Mouse (Mus musculus) layer of hippocampus, adult 2 months (tissue): ENCODE measurements around the gene F13a1. TPM values are rescaled to one million over a fixed set of nuclear protein-coding genes. Genes with fewer than 3 reads are reported as not detected.

Experiments used
- DNase-seq, 2 experiments: peaks; one replicate each; pipeline ENCODE4 v3.0.0; 2022; ENCODE audit warnings: low spot score in 2 of 2
- H3K27ac ChIP-seq: fragments of 200-600 bp; 2 replicates; pipeline ENCODE4 v1.8.1; 2022
- H3K4me3 ChIP-seq: fragments of 200-600 bp; 2 replicates; pipeline ENCODE4 v1.8.1; 2022; ENCODE audit warnings: mild to moderate bottlenecking
- CTCF ChIP-seq: fragments of 200-600 bp; conservative IDR thresholded peaks from 2 replicates; pipeline ENCODE4 v1.8.1; 2022; ENCODE audit warnings: antibody characterized with exemption, mild to moderate bottlenecking, moderate library complexity
- total RNA-seq, 2 experiments: library from RNA; stranded (reverse); gene quantifications; 2 replicates each; pipeline ENCODE4 v1.2.3; 2021

The F13a1 gene
- total RNA-seq, 2 experiments from 2014 or later, result 1.9 to 2.9 TPM

GRCm38 (mm10) chr13:37010771-37011170, 39.3 kb downstream of the F13a1 start:
- Histone ChIP-seq H3K27ac (no peak overlapping the region), H3K4me3 (no peak overlapping the region)
- DNase-seq, result no peak
- TF ChIP-seq CTCF, result no peak

GRCm38 (mm10) chr13:37006224-37006623, 43.8 kb downstream of the F13a1 start:
- no peak for DNase-seq
- H3K4me3 ChIP-seq, result no peak overlapping the region
- no peak for TF ChIP-seq CTCF
- H3K27ac ChIP-seq, result no peak overlapping the region

- H3K27ac ChIP-seq, result no peak overlapping the region
- DNase-seq, result no peak
- TF ChIP-seq CTCF, result no peak
- no peak overlapping the region for H3K4me3 ChIP-seq
Measured at GRCm38 (mm10) chr13:36999210-36999705, 50.8 kb downstream of the F13a1 start.

GRCm38 (mm10) chr13:36993593-36993992, 56.5 kb downstream of the F13a1 start:
- Histone ChIP-seq H3K27ac (no peak overlapping the region), H3K4me3 (no peak overlapping the region)
- no peak for DNase-seq
- no peak for TF ChIP-seq CTCF

GRCm38 (mm10) chr13:36988392-36988791, 61.7 kb downstream of the F13a1 start:
- H3K27ac ChIP-seq, result no peak overlapping the region
- no peak for DNase-seq
- no peak for TF ChIP-seq CTCF
- H3K4me3 ChIP-seq, result no peak overlapping the region

GRCm38 (mm10) chr13:36973016-36973415, 77.0 kb downstream of the F13a1 start:
- DNase-seq, result no peak
- H3K4me3 ChIP-seq, result no peak overlapping the region
- TF ChIP-seq CTCF, result no peak
- no peak overlapping the region for H3K27ac ChIP-seq

GRCm38 (mm10) chr13:36972226-36972625, 77.8 kb downstream of the F13a1 start:
- no peak overlapping the region for H3K27ac ChIP-seq
- no peak for DNase-seq
- TF ChIP-seq CTCF, result no peak
- H3K4me3 ChIP-seq, result no peak overlapping the region

- DNase-seq, result no peak
- TF ChIP-seq CTCF, result no peak
- Histone ChIP-seq H3K27ac (no peak overlapping the region), H3K4me3 (no peak overlapping the region)
Measured at GRCm38 (mm10) chr13:36962926-36963325, 87.1 kb downstream of the F13a1 start.

- peak; percentile 30 to 64 for DNase-seq
- no peak overlapping the region for H3K4me3 ChIP-seq
Measured at GRCm38 (mm10) chr13:36958996-36959395, 91.0 kb downstream of the F13a1 start.

GRCm38 (mm10) chr13:36954937-36955336, 95.1 kb downstream of the F13a1 start:
- DNase-seq, result no peak
- Histone ChIP-seq H3K4me3 (no peak overlapping the region), H3K27ac (no peak overlapping the region)
- TF ChIP-seq CTCF, result no peak

More at GRCm38 (mm10) chr13:36958996-36959395, 91.0 kb downstream of the F13a1 start:
- peak overlapping the region; percentile 78 for H3K27ac ChIP-seq
- TF ChIP-seq CTCF, result no peak

GRCm38 (mm10) chr13:36953676-36954075, 96.4 kb downstream of the F13a1 start:
- no peak for DNase-seq
- TF ChIP-seq CTCF, result no peak
- no peak overlapping the region for H3K4me3 ChIP-seq
- no peak overlapping the region for H3K27ac ChIP-seq

- TF ChIP-seq CTCF, result no peak
- Histone ChIP-seq H3K4me3 (no peak overlapping the region), H3K27ac (no peak overlapping the region)
- DNase-seq, result no peak
Measured at GRCm38 (mm10) chr13:36941891-36942290, 108.2 kb downstream of the F13a1 start.

GRCm38 (mm10) chr13:36932066-36932465, 118.0 kb downstream of the F13a1 start:
- TF ChIP-seq CTCF, result no peak
- Histone ChIP-seq H3K27ac (no peak overlapping the region), H3K4me3 (no peak overlapping the region)
- DNase-seq, result no peak

- H3K4me3 ChIP-seq, result no peak overlapping the region
- no peak for DNase-seq
- H3K27ac ChIP-seq, result no peak overlapping the region
- TF ChIP-seq CTCF, result no peak
Measured at GRCm38 (mm10) chr13:36919737-36920136, 130.3 kb downstream of the F13a1 start.

GRCm38 (mm10) chr13:36903885-36904284, 146.2 kb downstream of the F13a1 start:
- no peak overlapping the region for H3K27ac ChIP-seq
- DNase-seq, result no peak

More at GRCm38 (mm10) chr13:36903885-36904284, 146.2 kb downstream of the F13a1 start:
- no peak for TF ChIP-seq CTCF
- no peak overlapping the region for H3K4me3 ChIP-seq
